In the genomic region with DNA sequence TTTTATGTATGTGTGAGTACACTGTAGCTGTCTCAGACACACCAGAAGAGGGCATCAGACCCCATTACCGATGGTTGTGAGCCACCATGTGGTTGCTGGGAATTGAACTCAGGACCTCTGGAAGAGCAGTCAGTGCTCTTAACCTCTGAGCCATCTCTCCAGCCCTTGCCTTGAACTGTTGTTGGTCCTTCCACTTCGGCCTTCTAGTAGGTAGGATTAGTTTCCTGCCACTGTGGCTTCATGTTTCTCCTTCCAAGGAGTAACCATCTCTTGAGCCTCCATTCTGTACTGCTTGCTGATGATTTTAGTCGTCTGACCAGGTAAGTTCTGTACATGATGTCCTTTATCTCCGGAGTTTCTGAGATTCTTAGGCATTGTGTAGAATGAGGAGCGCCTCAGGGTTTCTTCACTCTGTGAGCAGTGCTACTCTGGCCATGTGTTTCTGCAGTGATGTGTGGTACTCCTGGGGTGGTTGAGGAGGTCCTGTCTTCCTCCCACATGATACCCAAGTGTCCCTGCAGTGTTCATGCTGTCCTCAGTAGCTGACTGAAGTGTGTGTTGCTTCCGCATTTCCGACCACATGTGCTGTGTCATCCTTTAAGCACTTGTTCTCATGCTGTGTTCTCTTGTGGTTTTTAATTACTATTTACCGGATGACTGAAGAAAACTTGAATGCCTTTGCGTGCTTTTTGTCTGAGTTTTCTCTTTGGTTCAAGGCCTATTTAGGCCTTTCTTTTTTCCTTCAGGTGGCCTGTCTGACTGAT, we compare ENCODE assay signal across 13 mouse cellular contexts. TPM values are rescaled to one million over a fixed set of nuclear protein-coding genes. Genes with fewer than 3 reads are reported as not detected.
DNase-seq lines count a peak whose midpoint lies in the region; ATAC-seq and TF ChIP-seq lines count a peak whose summit lies in the region.
"Had no signal": no experiment of that assay in that cellular context is flagged by ENCODE, and none has a peak within 500 bp of the region (broad histone marks: within the 10 kb centered on the region; RNA-seq: fewer than 3 reads in every experiment).

No protein-coding gene starts in this region.

- ATAC-seq in liver, embryonic 14.5 days (ENCODE audit: insufficient read depth) = no peak

- no peaks in the 10 kb centered on the region for H3K27me3 ChIP-seq in testis, adult 2 months (ENCODE audit: control insufficient read depth, insufficient read depth, low read length)
- H3K27me3 ChIP-seq in liver, embryonic 14.5 days (ENCODE audit: control insufficient read depth, insufficient read depth, low read length) = no peaks in the 10 kb centered on the region
- no peaks in the 10 kb centered on the region for H3K27me3 ChIP-seq in splenic B cell, adult 2 months (ENCODE audit: control insufficient read depth, insufficient read depth, low read length, poor library complexity, severe bottlenecking)
- H3K27me3 ChIP-seq: hindbrain, embryonic 15.5 days had no signal

- no peak overlapping the region for H3K4me3 ChIP-seq in testis, adult 2 months (ENCODE audit: control insufficient read depth, low read depth, low read length)
- 0 out of 4 replicates have a peak overlapping the region, but pooled peaks of 1 of the 2 experiments have one; percentile 9 for H3K4me3 ChIP-seq in liver, embryonic 14.5 days (ENCODE audit: insufficient read depth in 1 of 2, low read depth in 2 of 2, low read length in 2 of 2)
- H3K4me3 ChIP-seq: erythroblast, embryonic 14.5 days; hindbrain, embryonic 15.5 days; limb, embryonic 10.5 days had no signal

- no peaks in the 10 kb centered on the region for H3K4me1 ChIP-seq in testis, adult 2 months (ENCODE audit: control insufficient read depth, insufficient read depth, low read length)
- peaks cover 3 to 9% of the 10 kb centered on the region in 2 experiments for H3K4me1 ChIP-seq in liver, embryonic 14.5 days (replicated peaks; ENCODE audit: control insufficient read depth in 2 of 2, insufficient read depth in 2 of 2, low read length in 1 of 2)
- H3K4me1 ChIP-seq: limb, embryonic 10.5 days had no signal

- H3K27ac ChIP-seq in testis, adult 2 months (ENCODE audit: control insufficient read depth, insufficient read depth, low read depth, low read length) = peak overlapping the region; percentile 17; the same call in 1 of the 2 replicates
- H3K27ac ChIP-seq in liver, embryonic 14.5 days = peak overlapping the region; percentile 21
- H3K27ac ChIP-seq: hindbrain, embryonic 15.5 days; limb, embryonic 10.5 days had no signal

- H3K36me3 ChIP-seq in testis, adult 2 months (ENCODE audit: control insufficient read depth, insufficient read depth, low read length) = no peaks in the 10 kb centered on the region
- peaks cover 8% of the 10 kb centered on the region for H3K36me3 ChIP-seq in liver, embryonic 14.5 days (replicated peaks; ENCODE audit: control insufficient read depth, insufficient read depth, low read depth)
- peaks cover 9% of the 10 kb centered on the region; the same call in 1 of the 2 replicates for H3K36me3 ChIP-seq in splenic B cell, adult 2 months (ENCODE audit: control insufficient read depth, insufficient read depth, low read length, poor library complexity, severe bottlenecking)
- H3K36me3 ChIP-seq: hindbrain, embryonic 15.5 days had no signal

- peak overlapping the region; percentile 36 for H3K4me2 ChIP-seq in liver, embryonic 14.5 days (ENCODE audit: low read depth)
- H3K4me2 ChIP-seq: hindbrain, embryonic 15.5 days had no signal

- no peak overlapping the region for H3K9ac ChIP-seq in liver, embryonic 14.5 days (replicated peaks)
- H3K9ac ChIP-seq: hindbrain, embryonic 15.5 days had no signal

- no peak for TF ChIP-seq POLR2A in testis, adult 2 months (IDR thresholded peaks at IDR 0.05; ENCODE audit: control insufficient read depth, low read depth, low read length)

- TF ChIP-seq EP300 in liver, embryonic 14.5 days (IDR thresholded peaks at IDR 0.05; ENCODE audit: low read depth) = no peak

- H3K9me3 ChIP-seq in liver, embryonic 14.5 days (ENCODE audit: control insufficient read depth, low read length) = no peaks in the 10 kb centered on the region
- H3K9me3 ChIP-seq: hindbrain, embryonic 15.5 days; limb, embryonic 10.5 days had no signal

- 43% methylated on average over 9 of the region's 9 CpGs for WGBS in liver, embryonic 14.5 days (ENCODE audit: insufficient replicate concordance)

- DNase-seq in testis, postnatal 14 days (ENCODE audit: low spot score) = no peak
- DNase-seq in R1 (ENCODE audit: low read depth, low spot score) = peak; percentile 72
- DNase-seq in liver, embryonic 14.5 days (ENCODE audit: low read depth in 3 of 3, low spot score in 3 of 3) = no peak
- peak; percentile 54 for DNase-seq in splenic B cell, adult 2 months (ENCODE audit: low read depth, low spot score)
- no peak for DNase-seq in adrenal gland, postnatal 10 days
- DNase-seq in urinary bladder, adult 18-20 months (ENCODE audit: low spot score in 2 of 2) = no peak
- no peak for DNase-seq in cerebellum, postnatal 14 days
- DNase-seq: gastrocnemius, postnatal 14 days; kidney, postnatal 36 days had no signal

- TF ChIP-seq CTCF in testis, adult 2 months (IDR thresholded peaks at IDR 0.05; ENCODE audit: control insufficient read depth, insufficient read depth, insufficient replicate concordance, low read depth, low read length) = no peak
- TF ChIP-seq CTCF in liver, embryonic 14.5 days (IDR thresholded peaks at IDR 0.05; ENCODE audit: low read depth) = no peak

RNA-seq across cellular contexts. Expression of a gene that starts 12.7 kb away (rescaled TPM):
- polyA plus RNA-seq in testis, adult 2 months (2012; rRNA removed) = 106 TPM in 2 replicates
- polyA plus RNA-seq in liver, embryonic 14.5 days (2012; rRNA removed) = 8.1 and 12.5 TPM in 2 replicates
- polyA plus RNA-seq in liver, embryonic 14.5 days (2014; fragmentation: Nextera tagmentation; extraction: Ambion mirVana) = 21.9 and 23.5 TPM in 2 replicates
- 10 to 100 TPM; 14.9 to 17.6 TPM for total RNA-seq in adrenal gland, postnatal 10 days (2021)

RNA-seq across cellular contexts. Expression of a gene that starts 29.2 kb away (rescaled TPM):
- polyA plus RNA-seq in testis, adult 2 months (2012; rRNA removed) = 21.8 and 23.4 TPM in 2 replicates
- polyA plus RNA-seq in liver, embryonic 14.5 days (2012; rRNA removed) = 6.9 and 7.2 TPM in 2 replicates
- 16.9 and 17.5 TPM in 2 replicates for polyA plus RNA-seq in liver, embryonic 14.5 days (2014; fragmentation: Nextera tagmentation; extraction: Ambion mirVana)
- 10 to 100 TPM; 33.5 to 40.0 TPM for total RNA-seq in adrenal gland, postnatal 10 days (2021)

Comparison
In these comparisons a context has a peak if more than half of its experiments do, and no peak if none do; other contexts are left out.
1. DNase-seq: peak in R1 (single experiment) and splenic B cell, adult 2 months (single experiment); none in testis, postnatal 14 days (single experiment), liver, embryonic 14.5 days (0 of 3), adrenal gland, postnatal 10 days (single experiment), urinary bladder, adult 18-20 months (0 of 2) and cerebellum, postnatal 14 days (0 of 2).